Mouse (Mus musculus): ENCODE results near the gene Gm5460. TPM values are rescaled to one million over a fixed set of nuclear protein-coding genes. Genes with fewer than 3 reads are reported as not detected.

Gene Gm5460
- polyA plus RNA-seq (2014; fragmentation: Nextera tagmentation; extraction: Ambion mirVana) = not detected in 2 replicates

GRCm38 (mm10) chr14:34016381-34016780 is at the start of gene Gm5460:
Gene Gm5460, plus strand, starts transcription at chr14:34016758.
- Histone ChIP-seq H3K4me3 (ENCODE audit: low read depth, low read length) (no peak within 1 kb of the TSS), H3K9ac (ENCODE audit: low read length) (no peak within 1 kb of the TSS), H3K9me3 (ENCODE audit: control insufficient read depth, low read length) (no peaks in the 10 kb centered on the region), H3K4me1 (replicated peaks; ENCODE audit: control insufficient read depth, insufficient read depth, low read length) (no peaks in the 10 kb centered on the region), H3K27ac (ENCODE audit: low read depth, low read length) (no peak within 1 kb of the TSS), H3K36me3 (ENCODE audit: control insufficient read depth, insufficient read depth, low read length) (no peaks in the 10 kb centered on the region), H3K27me3 (ENCODE audit: control insufficient read depth, insufficient read depth, low read length) (no peaks in the 10 kb centered on the region), H3K4me2 (ENCODE audit: low read depth, low read length, severe bottlenecking) (no peak within 1 kb of the TSS)
- DNase-seq (ENCODE audit: low spot score) (no peak), ATAC-seq (replicated peaks; ENCODE audit: low FRiP score) (no peak)
- WGBS = 95% methylated on average over 4 of the region's 4 CpGs

- no peaks in the 10 kb centered on the region for H3K4me1 ChIP-seq (replicated peaks; ENCODE audit: control insufficient read depth, insufficient read depth, low read length)
- H3K9me3 ChIP-seq (ENCODE audit: control insufficient read depth, low read length) = no peaks in the 10 kb centered on the region
- H3K4me2 ChIP-seq (ENCODE audit: low read depth, low read length, severe bottlenecking) = no peak overlapping the region
- ATAC-seq (replicated peaks; ENCODE audit: low FRiP score) (no peak), DNase-seq (ENCODE audit: low spot score) (no peak)
- H3K9ac ChIP-seq (ENCODE audit: low read length) = no peak overlapping the region
- no peaks in the 10 kb centered on the region for H3K27me3 ChIP-seq (ENCODE audit: control insufficient read depth, insufficient read depth, low read length)
- 55% methylated on average over 7 of the region's 7 CpGs for WGBS
- no peak overlapping the region for H3K4me3 ChIP-seq (ENCODE audit: low read depth, low read length)
- no peaks in the 10 kb centered on the region for H3K36me3 ChIP-seq (ENCODE audit: control insufficient read depth, insufficient read depth, low read length)
- no peak overlapping the region for H3K27ac ChIP-seq (ENCODE audit: low read depth, low read length)
Measured at GRCm38 (mm10) chr14:33972679-33973078, 43.9 kb upstream of the Gm5460 start.

GRCm38 (mm10) chr14:33974752-33975151 is 41.8 kb upstream of the Gm5460 start:
- H3K4me1 ChIP-seq (replicated peaks; ENCODE audit: control insufficient read depth, insufficient read depth, low read length) = no peaks in the 10 kb centered on the region
- WGBS = 59% methylated on average over 5 of the region's 5 CpGs
- ATAC-seq (replicated peaks; ENCODE audit: low FRiP score) = no peak
- no peaks in the 10 kb centered on the region for H3K27me3 ChIP-seq (ENCODE audit: control insufficient read depth, insufficient read depth, low read length)
- H3K36me3 ChIP-seq (ENCODE audit: control insufficient read depth, insufficient read depth, low read length) = no peaks in the 10 kb centered on the region
- no peak overlapping the region for H3K4me2 ChIP-seq (ENCODE audit: low read depth, low read length, severe bottlenecking)
- no peaks in the 10 kb centered on the region for H3K9me3 ChIP-seq (ENCODE audit: control insufficient read depth, low read length)
- H3K4me3 ChIP-seq (ENCODE audit: low read depth, low read length) = no peak overlapping the region
- no peak overlapping the region for H3K27ac ChIP-seq (ENCODE audit: low read depth, low read length)
- H3K9ac ChIP-seq (ENCODE audit: low read length) = no peak overlapping the region
- DNase-seq (ENCODE audit: low spot score) = no peak

GRCm38 (mm10) chr14:33977748-33978147 is 38.8 kb upstream of the Gm5460 start:
- H3K27me3 ChIP-seq (ENCODE audit: control insufficient read depth, insufficient read depth, low read length) = no peaks in the 10 kb centered on the region
- H3K4me2 ChIP-seq (ENCODE audit: low read depth, low read length, severe bottlenecking) = no peak overlapping the region
- H3K27ac ChIP-seq (ENCODE audit: low read depth, low read length) = no peak overlapping the region
- H3K4me1 ChIP-seq (replicated peaks; ENCODE audit: control insufficient read depth, insufficient read depth, low read length) = no peaks in the 10 kb centered on the region
- DNase-seq (ENCODE audit: low spot score) = no peak
- no peak for ATAC-seq (replicated peaks; ENCODE audit: low FRiP score)
- no peak overlapping the region for H3K4me3 ChIP-seq (ENCODE audit: low read depth, low read length)
- H3K36me3 ChIP-seq (ENCODE audit: control insufficient read depth, insufficient read depth, low read length) = no peaks in the 10 kb centered on the region
- WGBS = 47% methylated on average over 7 of the region's 7 CpGs
- H3K9me3 ChIP-seq (ENCODE audit: control insufficient read depth, low read length) = no peaks in the 10 kb centered on the region
- no peak overlapping the region for H3K9ac ChIP-seq (ENCODE audit: low read length)

GRCm38 (mm10) chr14:33978604-33979059 is 37.9 kb upstream of the Gm5460 start, which contains the start of gene Zfp488:
Gene Zfp488, minus strand, starts transcription at chr14:33978764.
- H3K9ac ChIP-seq (ENCODE audit: low read length) = peak within 1 kb of the TSS; percentile 33
- no peaks in the 10 kb centered on the region for H3K4me1 ChIP-seq (replicated peaks; ENCODE audit: control insufficient read depth, insufficient read depth, low read length)
- H3K4me2 ChIP-seq (ENCODE audit: low read depth, low read length, severe bottlenecking) = peak within 1 kb of the TSS; percentile 55
- H3K27me3 ChIP-seq (ENCODE audit: control insufficient read depth, insufficient read depth, low read length) = no peaks in the 10 kb centered on the region
- ATAC-seq (replicated peaks; ENCODE audit: low FRiP score) (peak; percentile 67), DNase-seq (ENCODE audit: low spot score) (peak; percentile 63)
- H3K9me3 ChIP-seq (ENCODE audit: control insufficient read depth, low read length) = no peaks in the 10 kb centered on the region
- H3K4me3 ChIP-seq (ENCODE audit: low read depth, low read length) = peak within 1 kb of the TSS; percentile 26
- WGBS = 2% methylated on average over 25 of the region's 25 CpGs
- no peaks in the 10 kb centered on the region for H3K36me3 ChIP-seq (ENCODE audit: control insufficient read depth, insufficient read depth, low read length)
- no peak within 1 kb of the TSS for H3K27ac ChIP-seq (ENCODE audit: low read depth, low read length)

- no peak for DNase-seq (ENCODE audit: low spot score)
- no peaks in the 10 kb centered on the region for H3K9me3 ChIP-seq (ENCODE audit: control insufficient read depth, low read length)
- WGBS = 52% methylated on average over 3 of the region's 3 CpGs
- no peaks in the 10 kb centered on the region for H3K36me3 ChIP-seq (ENCODE audit: control insufficient read depth, insufficient read depth, low read length)
- H3K9ac ChIP-seq (ENCODE audit: low read length) = no peak overlapping the region
- H3K27ac ChIP-seq (ENCODE audit: low read depth, low read length) = no peak overlapping the region
- H3K4me2 ChIP-seq (ENCODE audit: low read depth, low read length, severe bottlenecking) = no peak overlapping the region
- no peaks in the 10 kb centered on the region for H3K4me1 ChIP-seq (replicated peaks; ENCODE audit: control insufficient read depth, insufficient read depth, low read length)
- no peak overlapping the region for H3K4me3 ChIP-seq (ENCODE audit: low read depth, low read length)
- no peaks in the 10 kb centered on the region for H3K27me3 ChIP-seq (ENCODE audit: control insufficient read depth, insufficient read depth, low read length)
- ATAC-seq (replicated peaks; ENCODE audit: low FRiP score) = no peak
Measured at GRCm38 (mm10) chr14:33989201-33989600, 27.4 kb upstream of the Gm5460 start.

GRCm38 (mm10) chr14:33991971-33992370 is 24.6 kb upstream of the Gm5460 start:
- no peak for ATAC-seq (replicated peaks; ENCODE audit: low FRiP score)
- Histone ChIP-seq H3K27me3 (ENCODE audit: control insufficient read depth, insufficient read depth, low read length) (no peaks in the 10 kb centered on the region), H3K27ac (ENCODE audit: low read depth, low read length) (no peak overlapping the region), H3K4me2 (ENCODE audit: low read depth, low read length, severe bottlenecking) (no peak overlapping the region), H3K4me1 (replicated peaks; ENCODE audit: control insufficient read depth, insufficient read depth, low read length) (no peaks in the 10 kb centered on the region), H3K9ac (ENCODE audit: low read length) (no peak overlapping the region), H3K36me3 (ENCODE audit: control insufficient read depth, insufficient read depth, low read length) (no peaks in the 10 kb centered on the region), H3K4me3 (ENCODE audit: low read depth, low read length) (no peak overlapping the region), H3K9me3 (ENCODE audit: control insufficient read depth, low read length) (no peaks in the 10 kb centered on the region)
- no peak for DNase-seq (ENCODE audit: low spot score)
- 73% methylated on average over 4 of the region's 4 CpGs for WGBS

- Histone ChIP-seq H3K36me3 (ENCODE audit: control insufficient read depth, insufficient read depth, low read length) (no peaks in the 10 kb centered on the region), H3K9ac (ENCODE audit: low read length) (no peak overlapping the region), H3K4me2 (ENCODE audit: low read depth, low read length, severe bottlenecking) (no peak overlapping the region), H3K27me3 (ENCODE audit: control insufficient read depth, insufficient read depth, low read length) (no peaks in the 10 kb centered on the region), H3K4me1 (replicated peaks; ENCODE audit: control insufficient read depth, insufficient read depth, low read length) (no peaks in the 10 kb centered on the region), H3K27ac (ENCODE audit: low read depth, low read length) (no peak overlapping the region), H3K4me3 (ENCODE audit: low read depth, low read length) (no peak overlapping the region), H3K9me3 (ENCODE audit: control insufficient read depth, low read length) (no peaks in the 10 kb centered on the region)
- ATAC-seq (replicated peaks; ENCODE audit: low FRiP score) (no peak), DNase-seq (ENCODE audit: low spot score) (no peak)
- WGBS = 91% methylated on average over 9 of the region's 9 CpGs
Measured at GRCm38 (mm10) chr14:33993051-33993450, 23.5 kb upstream of the Gm5460 start.

GRCm38 (mm10) chr14:33993521-33994289 is 22.9 kb upstream of the Gm5460 start:
- Histone ChIP-seq H3K27me3 (ENCODE audit: control insufficient read depth, insufficient read depth, low read length) (no peaks in the 10 kb centered on the region), H3K4me1 (replicated peaks; ENCODE audit: control insufficient read depth, insufficient read depth, low read length) (no peaks in the 10 kb centered on the region), H3K9ac (ENCODE audit: low read length) (no peak overlapping the region), H3K9me3 (ENCODE audit: control insufficient read depth, low read length) (no peaks in the 10 kb centered on the region), H3K4me3 (ENCODE audit: low read depth, low read length) (no peak overlapping the region), H3K27ac (ENCODE audit: low read depth, low read length) (no peak overlapping the region), H3K4me2 (ENCODE audit: low read depth, low read length, severe bottlenecking) (no peak overlapping the region), H3K36me3 (ENCODE audit: control insufficient read depth, insufficient read depth, low read length) (no peaks in the 10 kb centered on the region)
- 89% methylated on average over 6 of the region's 6 CpGs for WGBS
- ATAC-seq (replicated peaks; ENCODE audit: low FRiP score) (no peak), DNase-seq (ENCODE audit: low spot score) (no peak)

Data from forebrain, embryonic 11.5 days (tissue).